Mouse (Mus musculus) forebrain, embryonic 10.5 days (tissue): Measurements from ENCODE around the gene Ppard. TPM values are rescaled to one million over a fixed set of nuclear protein-coding genes. Genes with fewer than 3 reads are reported as not detected.

Source experiments
- DNase-seq: peaks from one replicate; pipeline ENCODE4 v3.0.0-alpha.2; 2017; ENCODE audit warnings: low spot score; ENCODE audit errors: extremely low spot score
- H3K27ac ChIP-seq: fragments of 300-500 bp; sonication (generic); 2 replicates; pipeline ENCODE4 v1.5.1; 2016; ENCODE audit warnings: mild to moderate bottlenecking
- H3K27me3 ChIP-seq: fragments of 300-500 bp; sonication (generic); 2 replicates; pipeline ENCODE4 v1.6.1; 2016; ENCODE audit warnings: mild to moderate bottlenecking; ENCODE audit not compliant: poor library complexity, severe bottlenecking
- H3K36me3 ChIP-seq: fragments of 300-500 bp; sonication (generic); replicated peaks from 2 replicates; pipeline ENCODE4 v1.6.1; 2016; ENCODE audit warnings: mild to moderate bottlenecking, moderate library complexity
- H3K4me1 ChIP-seq: fragments of 300-500 bp; sonication (generic); 2 replicates; pipeline ENCODE4 v1.6.1; 2016
- H3K4me3 ChIP-seq: fragments of 300-500 bp; sonication (generic); 2 replicates; pipeline ENCODE4 v1.5.1; 2016; ENCODE audit warnings: mild to moderate bottlenecking, moderate library complexity
- H3K9me3 ChIP-seq: fragments of 300-500 bp; sonication (generic); 2 replicates; pipeline ENCODE4 v1.6.1; 2016; ENCODE audit warnings: mild to moderate bottlenecking, moderate library complexity
- WGBS: fragments of 180-500 bp; shearing (Covaris S2); methylation state at CpG from one replicate; pipeline ENCODE4 v1.1.7; 2016; 5-methylcytosine and 5-hydroxymethylcytosine counted together
- polyA plus RNA-seq: library from polyadenylated mRNA; unstranded; fragments of >200 nt; fragmentation: Nextera tagmentation; extraction: Ambion mirVana; gene quantifications from 2 replicates; pipeline ENCODE4 v1.2.1, GENCODE M21; 2016

Ppard gene
- polyA plus RNA-seq, 1 experiment from 2014 or later = 1.4 TPM

GRCm38 (mm10) chr17:28281866-28282441 lies 49.5 kb downstream of the Ppard start:
- H3K4me1 ChIP-seq = peaks cover 47% of the 10 kb centered on the region
- no peak for DNase-seq
- H3K27ac ChIP-seq = no peak overlapping the region
- no peaks in the 10 kb centered on the region for H3K9me3 ChIP-seq
- no peaks in the 10 kb centered on the region for H3K36me3 ChIP-seq
- no peak overlapping the region for H3K4me3 ChIP-seq
- WGBS = 94% methylated on average over 7 of the region's 7 CpGs
- no peaks in the 10 kb centered on the region for H3K27me3 ChIP-seq

- Histone ChIP-seq H3K27ac (no peak overlapping the region), H3K27me3 (no peaks in the 10 kb centered on the region), H3K36me3 (no peaks in the 10 kb centered on the region), H3K9me3 (no peaks in the 10 kb centered on the region), H3K4me3 (no peak overlapping the region), H3K4me1 (peaks cover 50% of the 10 kb centered on the region)
- DNase-seq = no peak
- WGBS = 91% methylated on average over 10 of the region's 10 CpGs
These were observed 50.7 kb downstream of the Ppard start for GRCm38 (mm10) chr17:28283199-28283598.

- H3K36me3 ChIP-seq = 0 out of 2 replicates have a peak, but pooled peaks cover 4% of the 10 kb centered on the region
- H3K27me3 ChIP-seq = no peaks in the 10 kb centered on the region
- H3K4me3 ChIP-seq = no peak overlapping the region
- no peak for DNase-seq
- H3K27ac ChIP-seq = 0 out of 2 replicates have a peak overlapping the region, but pooled peaks have one; percentile 49
- H3K9me3 ChIP-seq = no peaks in the 10 kb centered on the region
- 88% methylated on average over 10 of the region's 10 CpGs for WGBS
- peaks cover 28% of the 10 kb centered on the region for H3K4me1 ChIP-seq
These were observed 53.6 kb downstream of the Ppard start for GRCm38 (mm10) chr17:28286133-28286532.

GRCm38 (mm10) chr17:28286964-28287363 lies 54.5 kb downstream of the Ppard start:
- 33% methylated on average over 5 of the region's 5 CpGs for WGBS
- Histone ChIP-seq H3K4me1 (peaks cover 23% of the 10 kb centered on the region), H3K27ac (0 out of 2 replicates have a peak overlapping the region, but pooled peaks have one; percentile 16), H3K27me3 (no peaks in the 10 kb centered on the region), H3K4me3 (no peak overlapping the region), H3K9me3 (no peaks in the 10 kb centered on the region), H3K36me3 (peaks cover 8% of the 10 kb centered on the region)
- no peak for DNase-seq

- no peak for DNase-seq
- WGBS = 89% methylated on average over 8 of the region's 8 CpGs
- Histone ChIP-seq H3K4me3 (no peak overlapping the region), H3K27me3 (no peaks in the 10 kb centered on the region), H3K9me3 (peaks cover 3% of the 10 kb centered on the region; the same call in 1 of the 2 replicates), H3K4me1 (peaks cover 23% of the 10 kb centered on the region), H3K36me3 (peaks cover 13% of the 10 kb centered on the region), H3K27ac (no peak overlapping the region)
These were observed 55.1 kb downstream of the Ppard start for GRCm38 (mm10) chr17:28287578-28287977.

- peaks cover 23% of the 10 kb centered on the region for H3K4me1 ChIP-seq
- peaks cover 3% of the 10 kb centered on the region; the same call in 1 of the 2 replicates for H3K9me3 ChIP-seq
- H3K36me3 ChIP-seq = peaks cover 13% of the 10 kb centered on the region
- 75% methylated on average over 5 of the region's 5 CpGs for WGBS
- no peak for DNase-seq
- no peak overlapping the region for H3K27ac ChIP-seq
- no peaks in the 10 kb centered on the region for H3K27me3 ChIP-seq
- no peak overlapping the region for H3K4me3 ChIP-seq
These were observed 55.5 kb downstream of the Ppard start for GRCm38 (mm10) chr17:28287980-28288379.

- H3K36me3 ChIP-seq = peaks cover 13% of the 10 kb centered on the region
- H3K4me3 ChIP-seq = no peak overlapping the region
- no peaks in the 10 kb centered on the region for H3K27me3 ChIP-seq
- no peak for DNase-seq
- 75% methylated on average over 3 of the region's 3 CpGs for WGBS
- peaks cover 36% of the 10 kb centered on the region for H3K4me1 ChIP-seq
- peaks cover 3% of the 10 kb centered on the region; the same call in 1 of the 2 replicates for H3K9me3 ChIP-seq
- H3K27ac ChIP-seq = peak overlapping the region; percentile 26; the same call in 1 of the 2 replicates
These were observed 57.8 kb downstream of the Ppard start for GRCm38 (mm10) chr17:28290262-28290661.

GRCm38 (mm10) chr17:28290671-28291070 lies 58.2 kb downstream of the Ppard start:
- Histone ChIP-seq H3K4me3 (no peak overlapping the region), H3K27me3 (no peaks in the 10 kb centered on the region), H3K27ac (no peak overlapping the region), H3K9me3 (peaks cover 3% of the 10 kb centered on the region; the same call in 1 of the 2 replicates), H3K4me1 (peaks cover 33% of the 10 kb centered on the region), H3K36me3 (peaks cover 13% of the 10 kb centered on the region)
- 88% methylated on average over 11 of the region's 11 CpGs for WGBS
- DNase-seq = no peak

GRCm38 (mm10) chr17:28291346-28291745 lies 58.8 kb downstream of the Ppard start:
- 83% methylated on average over 7 of the region's 7 CpGs for WGBS
- peaks cover 3% of the 10 kb centered on the region; the same call in 1 of the 2 replicates for H3K9me3 ChIP-seq
- DNase-seq = no peak
- peaks cover 13% of the 10 kb centered on the region for H3K36me3 ChIP-seq
- no peaks in the 10 kb centered on the region for H3K27me3 ChIP-seq
- no peak overlapping the region for H3K27ac ChIP-seq
- H3K4me1 ChIP-seq = peaks cover 27% of the 10 kb centered on the region
- no peak overlapping the region for H3K4me3 ChIP-seq

- H3K36me3 ChIP-seq = peaks cover 24% of the 10 kb centered on the region
- H3K9me3 ChIP-seq = peaks cover 3% of the 10 kb centered on the region; the same call in 1 of the 2 replicates
- WGBS = 84% methylated on average over 4 of the region's 4 CpGs
- peak overlapping the region; percentile 40; the same call in 1 of the 2 replicates for H3K27ac ChIP-seq
- H3K4me3 ChIP-seq = no peak overlapping the region
- no peaks in the 10 kb centered on the region for H3K27me3 ChIP-seq
- no peak for DNase-seq
- H3K4me1 ChIP-seq = peaks cover 20% of the 10 kb centered on the region
These were observed 61.2 kb downstream of the Ppard start for GRCm38 (mm10) chr17:28293716-28294115.

GRCm38 (mm10) chr17:28294449-28295333 lies 62.2 kb downstream of the Ppard start:
- no peak for DNase-seq
- H3K9me3 ChIP-seq = peaks cover 3% of the 10 kb centered on the region; the same call in 1 of the 2 replicates
- peaks cover 34% of the 10 kb centered on the region for H3K36me3 ChIP-seq
- H3K27me3 ChIP-seq = no peaks in the 10 kb centered on the region
- H3K27ac ChIP-seq = peak overlapping the region; percentile 40; the same call in 1 of the 2 replicates
- WGBS = 81% methylated on average over 17 of the region's 17 CpGs
- H3K4me1 ChIP-seq = peaks cover 26% of the 10 kb centered on the region
- H3K4me3 ChIP-seq = no peak overlapping the region

- peaks cover 38% of the 10 kb centered on the region for H3K4me1 ChIP-seq
- 94% methylated on average over 17 of the region's 17 CpGs for WGBS
- no peak for DNase-seq
- no peak overlapping the region for H3K27ac ChIP-seq
- no peaks in the 10 kb centered on the region for H3K27me3 ChIP-seq
- H3K36me3 ChIP-seq = peaks cover 23% of the 10 kb centered on the region
- H3K9me3 ChIP-seq = no peaks in the 10 kb centered on the region
- H3K4me3 ChIP-seq = no peak overlapping the region
These were observed 66.4 kb downstream of the Ppard start for GRCm38 (mm10) chr17:28298888-28299287.
